Mouse (Mus musculus) erythroblast, adult 5-6 weeks (primary cell): ENCODE data around the gene Fpr-rs4. TPM values are rescaled to one million over a fixed set of nuclear protein-coding genes. Genes with fewer than 3 reads are reported as not detected.
"Not testable (repeated sequence)": the region's sequence is repeated elsewhere in the genome, so short reads cannot be mapped to it uniquely, and the experiment has no call there.

Experiments used
- ATAC-seq: replicated peaks from 2 replicates; pipeline ENCODE4 v1.8.0; 2016; ENCODE audit warnings: moderate number of reproducible peaks, mild to moderate bottlenecking, moderate TSS enrichment, inconsistent platforms; ENCODE audit not compliant: poor library complexity, low FRiP score, severe bottlenecking
- total RNA-seq, 2 experiments: library from RNA; stranded (forward) in 1 of 2; stranded (reverse) in 1 of 2; fragments of 150-400 nt in 1 of 2; fragments of 200-764, 138-1000 nt in 1 of 2; gene quantifications; 2 replicates each; pipeline versions ENCODE4 v1.2.3 to v1.2.4; 2015 to 2017; ENCODE audit warnings: low replicate concordance in 2 of 2

Gene Fpr-rs4
- total RNA-seq (2015; ENCODE audit: low replicate concordance) (not detected in 2 replicates), total RNA-seq (2017; ENCODE audit: low replicate concordance) (not detected in 2 replicates)

DNA sequence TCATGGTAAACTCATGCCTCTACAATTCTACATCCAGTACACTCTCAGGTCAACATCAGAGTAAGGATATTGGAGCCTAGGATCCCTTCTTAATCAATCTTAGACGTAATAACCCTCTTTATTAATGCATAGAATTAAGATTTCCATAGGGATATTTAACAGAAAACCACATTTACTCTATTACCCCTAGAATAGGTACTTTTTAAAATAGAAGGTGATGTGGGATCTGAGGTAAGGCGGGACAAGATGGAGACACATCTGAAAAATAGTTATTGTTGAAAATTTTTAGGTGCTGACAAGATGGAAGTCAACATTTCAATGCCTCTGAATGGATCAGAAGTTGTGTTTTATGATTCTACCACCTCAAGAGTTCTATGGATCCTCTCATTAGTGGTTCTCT, at the start of gene Fpr-rs4:
Gene Fpr-rs4, plus strand, starts transcription at position 301 of the 400 bp plus-strand sequence.
- ATAC-seq: no peak

DNA sequence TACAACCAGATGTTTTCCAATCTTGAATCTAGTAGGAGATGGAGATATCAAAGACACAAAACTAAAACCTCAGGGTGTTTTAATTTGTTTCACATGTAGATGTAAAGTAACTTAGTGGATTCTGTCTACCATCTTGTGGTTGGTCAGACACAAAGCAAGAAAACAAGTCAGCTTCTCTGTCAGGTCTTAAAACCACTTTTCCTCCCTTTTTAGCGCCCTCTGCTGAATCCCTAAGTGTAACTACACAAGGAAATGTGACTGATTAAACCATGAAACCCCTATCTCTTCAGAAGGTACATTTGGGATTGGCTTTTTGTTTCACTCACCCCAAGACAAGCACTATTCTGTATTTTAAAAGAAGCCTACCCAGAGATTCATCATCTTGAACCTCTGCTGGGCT, 48.1 kb upstream of the Fpr-rs4 start:
- no peak for ATAC-seq

DNA sequence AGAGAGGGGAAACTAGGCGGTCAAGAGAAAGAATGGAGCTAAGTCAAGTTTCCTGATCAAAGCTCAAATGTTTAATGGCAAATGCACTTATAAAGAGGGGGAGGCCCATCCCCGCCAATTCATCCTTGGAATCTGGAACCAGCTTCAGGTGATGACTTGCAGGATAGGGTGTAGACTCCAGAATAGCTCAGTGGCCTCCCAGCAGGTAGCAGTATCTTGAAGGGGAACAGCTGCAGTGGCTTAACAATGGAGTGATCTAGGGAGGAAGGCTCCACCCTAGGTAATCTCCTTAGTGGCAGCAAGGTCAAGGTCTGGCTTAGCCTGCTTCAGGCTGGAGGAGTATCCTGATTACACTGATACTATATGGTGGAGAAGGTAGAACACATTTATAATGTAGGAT, 40.3 kb upstream of the Fpr-rs4 start:
- not testable (repeated sequence) for ATAC-seq

DNA sequence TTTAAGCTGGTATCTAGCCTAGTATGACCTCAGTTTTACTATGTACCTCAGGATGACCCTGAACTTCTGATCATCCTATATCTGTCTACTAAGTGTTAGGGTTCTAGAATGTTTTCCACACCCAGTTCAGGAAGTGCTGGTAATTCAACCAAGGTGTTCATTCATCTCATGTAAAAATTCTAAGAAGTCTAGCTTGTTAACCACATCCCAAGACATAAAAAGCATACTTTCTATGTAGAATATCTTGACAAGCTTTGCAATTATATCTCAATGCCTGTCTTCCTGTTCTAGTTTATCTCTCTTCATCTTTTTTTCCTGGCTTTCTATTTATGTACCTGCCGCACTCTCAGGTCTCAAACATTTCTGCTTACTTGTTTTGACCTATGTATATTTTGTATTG, 16.8 kb upstream of the Fpr-rs4 start:
- ATAC-seq: no peak

DNA sequence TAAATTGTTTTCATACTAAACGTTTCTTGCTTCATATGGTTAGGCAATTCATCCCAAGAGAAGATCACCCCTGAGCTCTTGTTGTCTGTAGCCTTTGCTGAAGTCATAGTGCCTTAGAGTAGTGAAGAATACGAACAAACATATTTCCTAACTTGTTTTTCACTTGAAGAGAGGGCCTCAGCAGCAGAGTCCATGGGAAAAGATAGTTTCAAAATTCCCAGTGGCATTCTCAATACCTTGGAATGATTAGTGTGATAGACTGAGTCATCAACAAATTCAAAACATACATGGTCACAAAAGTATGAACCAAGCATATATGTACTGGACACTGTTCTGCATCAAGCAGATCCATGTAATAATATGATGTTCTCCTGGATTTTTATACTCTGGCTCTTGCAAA, 27.6 kb downstream of the Fpr-rs4 start, which contains the start of gene Vmn2r124:
Gene Vmn2r124, plus strand, starts transcription at position 301 of the 400 bp plus-strand sequence.
- ATAC-seq: no peak

Other genes with a start within 250 kb of the Fpr-rs4 start
- gene Spaca6, start 194.6 kb upstream of the Fpr-rs4 start, total RNA-seq (2015; ENCODE audit: low replicate concordance): not detected in 2 replicates
- gene Spaca6, start 194.6 kb upstream of the Fpr-rs4 start, total RNA-seq (2017; ENCODE audit: low replicate concordance): not detected in 2 replicates
- gene Has1, start 166.5 kb upstream of the Fpr-rs4 start, total RNA-seq (2015; ENCODE audit: low replicate concordance): not detected in 2 replicates
- gene Has1, start 166.5 kb upstream of the Fpr-rs4 start, total RNA-seq (2017; ENCODE audit: low replicate concordance): not detected in 2 replicates
- 19.4 and 26.3 TPM in 2 replicates for gene Fpr1, start 137.8 kb upstream of the Fpr-rs4 start, total RNA-seq (2015; ENCODE audit: low replicate concordance)
- gene Fpr1, start 137.8 kb upstream of the Fpr-rs4 start, total RNA-seq (2017; ENCODE audit: low replicate concordance): 8.8 and 17.1 TPM in 2 replicates
- gene Fpr2, start 133.9 kb upstream of the Fpr-rs4 start, total RNA-seq (2015; ENCODE audit: low replicate concordance): 51.6 and 66.7 TPM in 2 replicates
- 23.8 and 33.6 TPM in 2 replicates for gene Fpr2, start 133.9 kb upstream of the Fpr-rs4 start, total RNA-seq (2017; ENCODE audit: low replicate concordance)
- not detected in 2 replicates for gene Fpr3, start 133.9 kb upstream of the Fpr-rs4 start, total RNA-seq (2015; ENCODE audit: low replicate concordance)
- not detected in 2 replicates for gene Fpr3, start 133.9 kb upstream of the Fpr-rs4 start, total RNA-seq (2017; ENCODE audit: low replicate concordance)
- not detected in 2 replicates for gene Vmn2r124, start 27.7 kb downstream of the Fpr-rs4 start, total RNA-seq (2015; ENCODE audit: low replicate concordance)
- under 0.01 TPM in 1 of 2 replicates, not detected in the other for gene Vmn2r124, start 27.7 kb downstream of the Fpr-rs4 start, total RNA-seq (2017; ENCODE audit: low replicate concordance)
- not detected in 2 replicates for gene Vmn2r91, start 63.3 kb downstream of the Fpr-rs4 start, total RNA-seq (2015; ENCODE audit: low replicate concordance)
- gene Vmn2r91, start 63.3 kb downstream of the Fpr-rs4 start, total RNA-seq (2017; ENCODE audit: low replicate concordance): not detected in 2 replicates
- gene Vmn2r92, start 130.2 kb downstream of the Fpr-rs4 start, total RNA-seq (2015; ENCODE audit: low replicate concordance): not detected in 2 replicates
- 0.43 TPM in 1 of 2 replicates, not detected in the other for gene Vmn2r92, start 130.2 kb downstream of the Fpr-rs4 start, total RNA-seq (2017; ENCODE audit: low replicate concordance)